Mouse (Mus musculus): ENCODE measurements around the gene Kazn.
A peak's percentile ranks its signal among the peaks of the same experiment; 100 is the strongest.

Kazn gene

DNA sequence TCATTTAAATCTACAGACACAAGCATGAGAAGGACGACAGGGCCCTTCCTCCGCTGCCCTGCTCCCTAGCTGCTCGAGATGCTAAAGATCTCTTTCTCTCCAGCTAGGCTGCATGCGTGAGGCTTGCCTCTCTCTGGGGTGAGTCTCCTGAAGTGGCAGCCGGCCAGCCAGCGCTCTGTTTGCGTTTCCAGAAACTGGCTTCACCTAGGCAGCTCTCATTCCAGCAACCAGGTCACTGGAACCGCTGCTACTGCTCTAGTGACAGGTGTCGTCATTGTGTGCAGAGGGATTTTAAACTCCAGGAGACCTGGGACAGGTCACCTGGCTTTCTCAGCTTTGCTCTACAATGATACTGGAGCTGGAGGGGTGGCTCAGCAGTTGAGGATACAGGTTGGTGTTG is 76.5 kb downstream of the Kazn start:
- DNase-seq: no peak

DNA sequence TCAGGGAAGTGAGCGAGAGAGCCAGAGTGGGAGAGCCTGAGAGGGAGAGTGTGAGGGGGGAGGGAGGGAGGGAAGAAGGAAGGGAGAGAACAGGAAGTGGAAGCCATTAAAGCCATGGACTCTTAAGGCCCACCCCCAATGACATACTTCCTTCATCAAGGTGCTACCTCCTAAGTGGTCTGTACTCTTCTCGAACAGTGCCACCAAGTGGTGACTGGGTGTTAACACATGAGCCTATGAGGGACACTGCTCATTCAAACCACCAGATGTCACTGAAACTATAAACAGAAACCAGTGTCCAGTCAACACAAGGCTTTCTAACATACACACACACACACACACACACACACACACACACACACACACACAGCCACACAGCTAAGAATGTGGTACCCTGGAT is 77.1 kb downstream of the Kazn start:
- no peak for DNase-seq

DNA sequence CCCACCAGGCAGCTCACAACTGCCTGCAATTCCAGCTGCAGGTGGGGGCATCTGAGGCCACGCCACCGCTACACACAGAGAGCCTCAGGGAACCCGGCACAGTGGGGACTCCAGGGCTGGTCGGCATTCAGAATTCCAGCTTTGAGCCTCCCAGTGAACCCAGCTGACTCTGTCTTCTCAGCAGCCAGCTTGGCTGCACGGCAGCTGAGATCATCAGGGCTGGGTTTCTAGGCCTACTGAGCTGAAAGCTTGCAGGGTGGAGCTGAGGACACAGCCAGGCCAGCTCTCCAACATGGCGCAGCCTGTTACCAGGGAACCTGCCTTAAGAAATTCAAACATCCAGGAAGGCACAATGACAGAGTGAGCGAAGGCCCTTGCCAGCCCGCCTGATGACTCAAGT is 79.2 kb downstream of the Kazn start:
- DNase-seq: no peak

DNA sequence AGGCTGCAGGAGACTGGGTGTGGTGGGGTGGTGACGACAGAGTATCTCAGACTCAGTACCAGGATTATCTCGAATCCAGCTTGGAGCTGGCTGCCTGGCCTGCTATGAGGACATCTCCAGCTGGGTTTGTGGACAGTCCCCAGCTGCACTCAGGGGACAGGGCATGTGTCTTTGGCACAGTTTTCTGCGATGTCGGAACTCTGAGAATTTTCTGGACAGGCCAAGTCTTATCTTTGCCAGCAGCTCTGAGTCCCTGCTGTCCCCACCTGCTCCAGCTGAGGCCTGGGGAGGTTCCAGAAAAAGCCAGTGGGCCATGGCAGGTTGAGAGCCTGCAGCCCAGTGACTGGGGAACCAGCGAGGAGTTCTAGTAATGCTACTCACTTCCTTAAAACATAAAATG is 82.7 kb downstream of the Kazn start:
- DNase-seq: no peak

DNA sequence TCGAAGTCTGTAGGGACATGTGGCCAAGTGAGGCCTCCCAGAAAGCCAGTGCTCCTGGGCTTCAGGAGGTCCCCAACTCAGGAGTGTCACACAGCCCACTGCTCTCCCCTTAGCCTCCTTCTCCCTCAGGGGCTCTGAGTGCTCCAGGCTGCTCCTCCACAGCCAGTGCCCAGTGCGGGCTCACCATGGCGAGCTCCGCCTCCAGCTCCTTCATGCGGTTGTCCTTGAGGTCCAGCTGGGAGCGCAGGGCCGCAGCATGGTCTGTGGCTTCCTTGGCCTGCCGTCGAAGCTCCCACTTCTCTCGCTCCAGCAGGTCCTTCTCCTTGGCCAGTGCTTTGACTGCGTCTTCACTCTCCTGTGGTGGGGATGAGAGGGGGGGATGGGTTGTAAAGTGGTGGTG is 85.0 kb downstream of the Kazn start:
- DNase-seq: no peak

DNA sequence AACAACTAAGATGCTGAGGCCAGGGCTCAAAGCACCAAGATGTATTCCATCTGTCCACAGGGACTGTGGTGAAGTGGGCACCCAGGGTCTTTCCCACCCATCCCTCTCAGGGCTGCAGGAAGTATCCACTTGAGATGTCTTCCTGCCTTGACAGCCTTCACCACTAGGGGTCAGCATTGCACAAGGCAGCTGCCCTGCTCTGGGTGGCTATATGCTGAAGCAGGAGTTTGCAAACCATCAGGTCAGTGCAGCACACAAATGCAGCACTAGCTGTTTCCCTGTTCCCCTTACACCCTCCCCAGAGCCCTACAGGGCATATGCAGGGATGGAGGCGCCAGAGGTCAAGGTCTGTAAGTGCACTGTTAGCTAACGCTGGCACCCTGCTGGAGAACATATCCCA is 85.7 kb downstream of the Kazn start:
- peak; percentile 43 to 74 for DNase-seq

DNA sequence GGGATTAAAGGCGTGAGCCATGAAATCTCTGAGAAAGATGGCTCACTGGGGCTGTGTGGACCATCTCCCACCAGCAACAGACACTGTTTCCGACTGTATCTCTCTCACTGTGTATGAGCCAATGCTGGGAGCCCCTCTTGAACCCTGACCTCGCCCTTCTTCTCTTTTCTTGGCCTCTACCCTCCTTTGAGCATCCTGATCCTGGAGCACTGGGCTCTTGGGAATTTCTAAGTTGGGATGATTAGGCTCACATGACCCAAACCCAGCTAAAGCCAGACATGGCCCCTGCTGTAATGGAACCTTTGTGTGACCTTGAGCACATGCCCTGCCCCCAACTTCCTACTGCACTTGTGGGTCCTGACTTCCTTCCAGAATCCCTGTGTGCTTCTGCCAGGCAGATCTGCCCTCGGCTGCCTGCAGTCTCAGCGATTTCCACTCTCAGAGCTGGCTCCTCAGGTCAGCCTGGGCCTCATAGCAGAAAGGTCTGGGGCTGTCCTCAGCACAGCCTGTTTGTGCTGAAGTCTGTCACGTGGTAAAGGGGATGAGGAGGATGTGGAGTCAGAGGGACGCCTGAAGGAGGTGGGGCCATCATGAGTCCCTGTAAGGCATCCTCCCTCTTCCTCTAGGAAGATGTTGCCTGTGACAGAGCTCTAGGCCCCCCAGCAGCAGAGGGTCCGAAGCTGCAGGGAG is 86.3 kb downstream of the Kazn start:
- DNase-seq: no peak

DNA sequence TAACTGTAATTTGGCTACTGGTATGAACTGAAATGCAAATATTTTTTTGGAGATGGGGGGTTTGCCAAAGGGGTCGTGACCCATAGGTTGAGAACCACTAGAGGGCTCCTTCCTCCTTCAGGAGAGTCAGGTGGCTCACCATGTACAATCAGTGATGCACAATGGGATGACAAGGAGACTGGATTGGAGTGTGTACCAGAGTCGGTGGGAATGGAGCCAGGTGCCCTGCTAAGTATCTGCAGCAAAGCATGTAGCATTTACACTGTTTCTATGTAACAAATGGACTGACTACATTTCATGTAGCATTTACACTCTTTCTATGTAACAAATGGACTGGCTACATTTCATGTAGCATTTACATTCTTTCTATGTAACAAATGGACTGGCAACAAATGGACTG is 89.1 kb downstream of the Kazn start:
- no peak for DNase-seq

DNA sequence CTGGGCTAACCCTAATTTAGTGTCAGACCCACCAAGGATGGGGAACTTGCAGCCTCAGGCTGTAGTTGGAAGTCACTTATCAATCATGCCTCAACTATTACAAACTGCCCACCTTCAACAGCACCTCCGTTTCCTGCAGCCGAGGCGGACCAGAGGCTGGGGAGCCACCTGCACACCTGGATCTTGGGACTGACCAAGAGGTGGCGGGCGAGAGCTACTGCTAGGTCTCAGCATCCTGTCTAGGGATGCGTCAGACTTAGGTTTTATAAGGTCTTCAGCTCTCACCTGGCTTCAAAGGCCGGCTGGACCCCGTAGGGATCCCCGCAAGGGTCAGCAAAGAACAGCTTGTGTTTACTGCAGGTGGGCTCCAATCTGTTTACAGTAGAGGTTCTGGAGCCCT is 90.0 kb downstream of the Kazn start:
- DNase-seq: no peak

DNA sequence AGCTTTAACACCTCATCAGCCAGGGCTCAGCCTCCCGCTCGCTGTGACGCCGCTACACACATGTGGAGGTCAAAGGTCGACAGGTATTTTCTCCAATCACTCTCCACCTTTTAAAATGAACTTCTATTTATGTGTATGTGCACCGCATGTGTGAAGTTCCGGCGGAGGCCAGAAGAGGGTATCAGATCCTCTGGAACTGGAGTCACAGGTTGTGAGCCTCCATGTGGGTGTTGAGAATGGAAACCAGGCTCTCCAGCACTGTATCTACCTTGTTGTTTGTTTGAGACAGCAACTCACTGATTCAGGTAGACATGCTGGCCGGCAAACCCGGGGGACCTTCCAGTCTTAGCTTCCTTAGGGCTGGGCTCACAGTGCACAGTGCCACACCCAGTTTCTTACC is 91.5 kb downstream of the Kazn start:
- no peak for DNase-seq

DNA sequence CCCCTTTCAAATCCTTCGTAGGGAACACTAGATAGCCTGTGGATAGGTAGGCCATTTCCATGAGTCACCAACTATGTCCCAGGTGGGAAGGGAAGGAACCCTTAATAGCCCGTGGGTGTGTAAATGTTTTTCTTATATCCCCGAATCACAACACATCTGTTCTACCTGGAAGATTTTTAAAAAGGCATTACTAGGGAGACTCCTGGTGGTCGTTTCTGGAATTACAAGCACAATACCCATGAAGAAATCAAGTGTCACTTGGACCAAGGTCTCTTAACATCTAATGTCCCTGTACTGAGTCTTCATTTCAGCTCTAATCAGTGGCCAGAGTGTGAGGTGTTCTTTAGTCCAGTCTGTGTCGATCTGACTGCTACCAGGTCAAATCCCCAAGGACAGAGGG is 95.1 kb downstream of the Kazn start:
- peak in 1 of 2 experiments; percentile 19 for DNase-seq

DNA sequence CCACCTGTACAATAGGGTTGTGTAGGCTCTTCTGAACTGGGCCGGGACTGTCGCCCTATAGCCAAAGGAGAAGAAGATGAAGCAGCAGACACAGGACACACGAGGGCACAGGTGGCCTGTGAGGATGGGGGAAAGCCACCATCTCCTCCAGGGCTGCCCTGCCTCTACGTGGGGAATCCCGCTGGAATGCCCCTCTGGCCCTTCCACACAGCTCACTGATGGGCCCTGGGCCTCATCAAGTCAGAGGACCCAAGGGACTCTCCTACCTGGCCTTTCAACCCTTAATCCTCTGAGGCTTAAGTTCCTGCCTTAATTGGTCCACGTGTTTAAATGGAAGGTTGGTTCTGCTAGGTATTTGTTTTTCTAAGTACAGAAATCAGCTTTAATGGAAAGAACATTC is 95.9 kb downstream of the Kazn start:
- no peak for DNase-seq

DNA sequence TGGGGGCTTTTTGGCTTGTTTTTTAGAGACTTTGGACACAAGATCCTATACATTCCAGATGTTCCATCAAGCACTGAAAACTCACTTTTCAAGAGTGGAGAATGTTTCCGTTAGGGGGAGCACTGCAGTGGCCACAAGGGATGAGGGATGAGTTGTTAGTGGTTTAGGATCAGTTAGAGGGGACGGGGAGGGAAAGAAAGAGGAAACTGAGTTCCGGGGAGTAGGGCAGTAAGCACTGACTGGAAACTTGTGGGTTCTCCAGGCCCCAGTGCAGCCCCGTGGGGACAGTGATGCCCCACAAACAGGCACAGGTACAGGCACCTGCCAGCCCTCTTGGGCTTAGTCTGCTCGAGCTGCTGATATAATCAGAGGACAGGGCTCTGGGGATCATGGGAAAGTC is 99.5 kb downstream of the Kazn start:
- DNase-seq: no peak

DNA sequence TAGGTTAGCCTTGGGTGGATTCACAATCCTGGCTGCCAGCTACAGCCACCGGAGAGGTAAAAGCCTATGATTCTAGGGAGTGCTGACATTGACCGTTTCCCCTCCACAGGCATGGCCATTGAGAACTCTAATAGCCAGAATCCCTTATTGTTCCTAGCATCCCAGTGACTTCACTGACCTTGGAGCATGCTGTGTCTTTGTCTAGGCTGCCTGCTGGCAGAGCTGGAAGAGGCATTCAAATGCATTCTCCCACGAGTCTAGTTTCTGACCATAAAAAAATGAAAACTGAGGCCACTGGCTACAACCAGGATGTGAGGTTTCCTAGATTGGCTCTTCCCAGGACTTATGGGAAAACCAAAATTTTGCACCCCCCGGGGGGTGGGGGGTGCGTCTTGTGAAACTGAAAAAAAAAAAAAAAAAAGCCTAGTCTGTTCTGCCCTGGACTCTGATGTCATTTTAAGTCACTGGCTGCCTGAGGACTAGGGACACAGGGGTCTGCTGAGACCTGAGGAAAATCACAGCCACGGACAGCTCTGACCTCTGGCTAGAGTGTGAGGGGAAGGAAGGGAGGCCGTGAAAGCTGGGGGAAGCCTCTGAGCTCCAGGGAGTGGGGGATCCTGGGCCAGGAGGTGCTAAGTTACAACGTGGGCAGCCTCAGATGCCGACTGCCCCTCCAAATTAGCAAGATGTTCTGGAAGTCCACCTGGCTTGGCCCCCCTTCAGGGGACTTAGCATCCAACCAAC is 100.7 kb downstream of the Kazn start:
- no peak for DNase-seq

DNA sequence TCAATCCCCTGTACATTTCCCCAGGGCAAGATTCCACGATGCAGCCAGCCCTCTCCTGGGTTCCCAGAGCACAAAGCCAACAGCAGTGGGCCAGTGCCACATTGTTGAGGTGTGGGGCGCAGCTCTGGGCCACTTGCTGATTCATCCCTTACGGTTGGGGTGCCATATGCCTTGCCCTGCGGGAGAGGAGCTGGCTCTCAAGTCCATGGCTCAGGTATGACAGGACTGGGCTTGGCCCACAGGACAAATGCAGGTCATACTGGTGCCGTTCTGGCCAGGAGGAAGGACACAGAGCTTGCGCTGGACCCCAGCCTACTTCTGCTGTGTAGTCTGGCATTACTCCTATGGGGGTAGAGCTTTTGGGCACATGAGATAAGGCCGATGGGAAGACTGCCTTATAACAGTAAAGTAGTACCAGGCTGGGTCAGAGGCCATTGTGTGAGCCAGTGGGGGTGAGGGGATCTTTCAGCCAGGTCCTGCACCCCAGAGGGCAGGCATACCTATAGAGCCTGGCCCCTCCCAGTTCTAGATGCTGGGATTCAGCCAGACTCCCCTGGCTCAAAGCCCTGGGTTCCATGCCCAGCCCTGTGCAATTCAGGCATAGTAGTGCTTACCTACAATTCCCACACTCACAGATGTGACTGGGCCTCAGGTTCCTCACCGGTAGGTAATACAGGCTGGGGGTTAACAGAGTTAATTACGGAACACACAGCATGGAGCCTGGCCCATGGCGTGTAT is 102.3 kb downstream of the Kazn start:
- DNase-seq: no peak

DNA sequence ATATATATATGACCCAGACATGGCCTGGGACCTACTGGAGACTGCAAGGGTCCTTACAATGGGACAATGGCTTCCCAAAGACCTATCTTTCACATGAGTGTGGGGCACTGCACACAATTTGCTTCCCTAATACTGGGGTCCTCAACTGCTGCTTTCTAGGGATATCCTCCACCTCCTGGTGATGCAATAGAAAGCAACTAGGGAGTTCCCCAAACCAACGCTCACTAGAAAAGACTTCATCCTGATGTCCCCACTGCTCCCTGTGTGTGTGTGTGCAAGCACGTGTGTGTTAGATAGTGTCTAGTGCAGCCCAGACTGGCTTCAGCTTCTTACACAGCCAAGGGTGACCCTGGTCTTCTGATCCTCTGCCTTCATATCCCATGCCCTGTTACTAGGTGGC is 103.7 kb downstream of the Kazn start:
- DNase-seq: no peak

DNA sequence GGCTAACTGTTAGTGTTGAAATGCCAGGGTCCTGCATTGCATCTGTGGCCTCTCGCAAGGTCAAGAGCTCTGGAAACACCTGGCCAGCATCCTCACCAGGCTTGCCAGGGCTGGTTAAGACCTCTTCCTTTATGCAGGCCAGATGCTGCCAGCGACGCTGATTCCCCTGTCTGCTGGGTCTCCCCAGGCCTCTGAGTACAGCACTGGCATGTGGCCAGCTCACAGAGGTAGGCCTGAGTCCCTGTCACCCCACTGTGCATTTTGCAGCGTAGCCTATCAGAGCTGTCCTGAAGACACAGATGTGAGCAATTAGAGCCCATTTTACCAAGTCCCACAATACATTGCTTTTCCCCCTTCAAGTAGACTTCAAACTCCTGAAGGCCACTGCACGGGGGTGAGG is 109.0 kb downstream of the Kazn start:
- DNase-seq: no peak

DNA sequence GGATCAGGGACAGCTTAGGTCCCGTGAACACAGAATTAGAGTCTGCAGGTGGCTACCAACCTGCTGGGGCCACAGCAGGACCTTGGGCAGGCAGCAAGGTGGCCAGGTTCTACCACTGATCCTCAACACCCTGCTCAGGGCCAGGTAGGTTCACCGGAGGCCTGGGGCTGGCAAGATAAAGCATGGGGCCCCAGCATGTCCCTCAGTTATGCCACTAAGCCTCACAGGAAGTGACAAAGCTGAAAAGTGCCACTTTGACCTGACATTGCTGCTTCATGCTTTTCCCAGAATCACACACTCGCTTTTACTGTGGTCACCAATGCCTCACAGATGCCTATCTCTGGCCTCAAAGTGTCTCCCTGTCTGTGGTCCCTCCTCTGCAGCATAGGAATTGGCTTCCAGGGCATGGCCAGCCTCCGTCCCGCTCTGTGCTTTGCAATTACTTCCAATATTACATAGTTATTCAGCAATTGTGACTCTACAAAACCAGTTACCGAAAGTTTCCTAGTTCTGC is 111.9 kb downstream of the Kazn start:
- DNase-seq: no peak

DNA sequence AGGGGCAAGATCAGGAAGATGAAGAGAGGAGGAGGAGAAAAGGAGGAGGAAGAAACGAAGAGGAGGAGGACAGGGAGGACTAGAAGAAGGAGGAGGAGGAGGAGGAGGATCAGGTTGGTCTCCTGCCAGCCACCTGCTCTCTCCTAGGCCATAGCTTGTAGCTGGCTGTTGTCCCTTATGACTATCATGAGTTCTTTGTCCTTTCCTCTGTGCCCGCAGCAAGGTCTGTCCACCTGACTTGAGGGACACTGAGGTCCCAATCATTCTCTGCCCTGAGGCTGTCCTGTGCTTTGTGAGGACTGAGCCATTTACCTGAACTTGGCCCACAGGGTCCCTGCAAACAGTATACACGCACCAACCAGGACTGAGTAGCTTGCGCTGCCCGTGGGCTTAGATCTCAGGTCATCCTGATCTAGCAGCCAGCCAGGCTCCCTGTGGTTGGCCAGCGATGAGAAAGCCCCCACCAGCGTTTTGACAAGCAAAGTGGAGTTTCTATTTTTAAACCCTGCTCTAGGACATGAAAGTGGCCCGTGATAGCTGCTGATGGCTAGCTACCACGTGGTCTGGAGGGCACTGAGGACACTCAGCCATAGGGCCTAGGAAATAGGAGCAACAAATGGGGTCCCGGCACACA is 112.4 kb downstream of the Kazn start:
- DNase-seq: no peak

DNA sequence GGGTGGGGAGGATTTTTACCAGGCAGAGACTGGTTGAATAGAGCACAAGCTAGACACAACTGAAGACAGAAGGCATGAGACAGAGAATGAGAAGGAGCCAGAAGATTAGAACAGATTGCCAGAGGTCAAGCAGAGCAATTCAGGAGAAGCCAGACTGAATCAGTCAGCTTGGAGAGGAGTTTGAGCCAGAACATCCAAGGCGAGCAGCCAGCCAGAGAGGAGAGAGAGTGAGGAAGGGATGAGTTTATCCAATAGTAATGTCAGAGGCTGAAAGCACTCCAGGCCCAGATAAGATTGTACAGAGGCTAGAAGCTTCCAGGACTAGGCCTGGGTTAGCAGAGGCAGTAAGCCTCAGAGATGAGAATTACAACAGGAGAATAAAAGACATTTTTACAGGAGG is 118.0 kb downstream of the Kazn start:
- no peak for DNase-seq

DNA sequence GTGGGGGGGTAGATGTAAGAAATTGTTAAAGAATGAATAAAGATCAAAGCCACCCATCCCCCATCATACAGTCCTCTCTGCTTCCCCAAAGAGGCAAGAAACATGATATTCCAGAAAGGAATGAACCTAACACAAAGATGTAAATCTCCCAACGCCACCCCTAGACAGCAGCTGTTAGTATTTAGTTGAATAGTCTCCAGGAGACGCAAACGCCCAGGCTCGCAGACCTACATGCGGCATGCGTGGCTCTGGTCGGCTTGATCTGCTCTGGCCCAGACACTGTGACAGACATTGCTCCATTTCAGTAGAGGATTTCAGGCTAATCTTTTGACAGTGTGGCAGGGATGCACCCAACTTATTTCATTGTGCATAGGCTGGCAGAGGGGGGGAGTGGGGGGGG is 120.7 kb downstream of the Kazn start:
- no peak for DNase-seq

DNA sequence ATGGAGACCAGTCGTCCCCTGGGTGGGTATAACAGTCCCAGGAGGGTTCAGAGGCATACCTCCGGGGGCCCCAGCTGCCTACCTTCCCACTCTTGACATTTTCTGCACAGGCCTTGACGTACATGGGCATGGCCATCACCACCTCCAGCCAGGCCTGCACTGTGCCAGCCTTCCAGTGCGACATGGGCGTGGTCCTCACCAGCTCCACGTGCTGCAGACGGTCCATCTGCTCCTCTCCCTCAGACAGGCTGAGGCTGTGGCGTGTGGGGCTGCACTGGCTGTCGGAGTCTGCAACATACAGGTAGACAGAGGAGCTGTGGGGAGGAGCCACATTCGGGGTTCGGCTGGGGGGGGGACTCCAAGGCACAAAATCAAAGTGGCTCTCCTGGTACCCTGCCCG is 121.2 kb downstream of the Kazn start:
- no peak for DNase-seq

DNA sequence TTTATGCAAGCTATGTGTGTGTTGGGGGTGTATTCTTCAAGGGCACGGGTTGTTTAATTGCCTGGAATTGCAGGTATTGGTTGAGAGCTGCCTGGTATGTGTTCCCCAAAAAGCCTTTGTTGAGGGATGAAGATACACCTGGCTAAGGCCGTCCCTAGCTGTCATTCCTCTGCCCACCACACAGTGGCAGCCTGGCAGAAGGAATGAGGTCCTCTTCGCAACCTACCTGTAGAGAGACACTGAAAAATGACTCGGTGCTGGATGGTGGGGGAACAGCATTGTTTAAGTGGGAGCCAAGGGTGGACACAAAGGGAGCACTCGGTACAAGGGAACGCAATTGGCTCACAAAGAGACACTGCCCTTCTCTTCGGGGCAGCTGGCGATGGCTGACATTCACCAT is 125.9 kb downstream of the Kazn start:
- no peak for DNase-seq

Data from spleen, adult 18-20 months (tissue).